8 mouse cellular contexts compared by ENCODE assay signal in genomic region chr6:38253736-38254641, GRCm38 (mm10). TPM values are rescaled to one million over a fixed set of nuclear protein-coding genes. Genes with fewer than 3 reads are reported as not detected.
DNase-seq lines count a peak whose midpoint lies in the region; ATAC-seq lines count a peak whose summit lies in the region.

TSS of gene D630045J12Rik (minus strand) at chr6:38254009.

- peak; percentile 81 for ATAC-seq in megakaryocyte-erythroid progenitor cell, adult 5-6 weeks (replicated peaks; ENCODE audit: low FRiP score, low TSS enrichment, poor library complexity, severe bottlenecking)
- ATAC-seq in erythroid progenitor cell, adult 5-6 weeks (replicated peaks; ENCODE audit: low FRiP score, poor library complexity, severe bottlenecking) = no peak

- peak; percentile 68 for DNase-seq in adipocyte (ENCODE audit: low spot score)
- DNase-seq in cerebellum, postnatal 4 days (ENCODE audit: low spot score in 2 of 2) = peak; percentile 38 to 60
- peak; percentile 83 for DNase-seq in gastrocnemius, postnatal 14 days
- DNase-seq in induced T-regulatory cell, adult 2 months (ENCODE audit: low read depth) = peak; percentile 61
- peak in 1 of 2 experiments; percentile 66 for DNase-seq in left cerebral cortex, postnatal 14 days (ENCODE audit: low spot score in 2 of 2)
- DNase-seq in skeletal muscle tissue, adult 2 months (ENCODE audit: low read depth, low spot score) = peak; percentile 39

- intact Hi-C loops in gastrocnemius, postnatal 14 days (cut with DNase I; ENCODE audit: low total_unique reads) = loop anchor here (10.0 kb wide), 1 partner anchor 99 kb away; no protein-coding TSS in a partner anchor
- intact Hi-C loops in left cerebral cortex, postnatal 14 days (cut with DNase I) = loop anchor here (5.0 kb wide), 2 partner anchors 37 to 92 kb away; no protein-coding TSS in a partner anchor

RNA-seq across cellular contexts. Expression of gene D630045J12Rik, which starts in this region (rescaled TPM):
- 1 to 10 TPM; 1.0 to 1.5 TPM for total RNA-seq in gastrocnemius, postnatal 14 days (2021)
- 10 to 100 TPM; 35.3 to 39.1 TPM for total RNA-seq in left cerebral cortex, postnatal 14 days (2021)
- 0.72 and 3.0 TPM in 2 replicates for total RNA-seq in megakaryocyte-erythroid progenitor cell, adult 5-6 weeks (2014; fragmentation: Nextera tagmentation)
- total RNA-seq in megakaryocyte-erythroid progenitor cell, adult 5-6 weeks (2017) = 0.09 and 0.19 TPM in 2 replicates
- total RNA-seq in erythroid progenitor cell, adult 5-6 weeks (2015; ENCODE audit: low replicate concordance) = 0.72 TPM in 1 of 2 replicates, not detected in the other
- 0.13 TPM in 1 of 2 replicates, not detected in the other for total RNA-seq in erythroid progenitor cell, adult 5-6 weeks (2017; ENCODE audit: low replicate concordance)

Comparison
In these comparisons a context has a peak if more than half of its experiments do, and no peak if none do; other contexts are left out.
1. RNA of gene D630045J12Rik (total RNA-seq): 35.3 to 39.1 TPM in left cerebral cortex, postnatal 14 days; 0.09 to 3.0 TPM in megakaryocyte-erythroid progenitor cell, adult 5-6 weeks, 1.0 to 1.5 TPM in gastrocnemius, postnatal 14 days and 0.13 to 0.72 TPM in erythroid progenitor cell, adult 5-6 weeks; every median in the first group is over 4 times any median in the second.